Mouse (Mus musculus): ENCODE results near the gene Gmpr.

GRCm38 (mm10) chr13:45499906-45500305 lies 7.3 kb upstream of the Gmpr start:
- TF ChIP-seq POLR2A (IDR thresholded peaks at IDR 0.05; ENCODE audit: borderline replicate concordance, control insufficient read depth, low read depth, low read length): no peak
- no peak for TF ChIP-seq CTCF (IDR thresholded peaks at IDR 0.05; ENCODE audit: control insufficient read depth, insufficient read depth, low read length)
